Mouse (Mus musculus): ENCODE measurements around the gene Nrp2.

DNA sequence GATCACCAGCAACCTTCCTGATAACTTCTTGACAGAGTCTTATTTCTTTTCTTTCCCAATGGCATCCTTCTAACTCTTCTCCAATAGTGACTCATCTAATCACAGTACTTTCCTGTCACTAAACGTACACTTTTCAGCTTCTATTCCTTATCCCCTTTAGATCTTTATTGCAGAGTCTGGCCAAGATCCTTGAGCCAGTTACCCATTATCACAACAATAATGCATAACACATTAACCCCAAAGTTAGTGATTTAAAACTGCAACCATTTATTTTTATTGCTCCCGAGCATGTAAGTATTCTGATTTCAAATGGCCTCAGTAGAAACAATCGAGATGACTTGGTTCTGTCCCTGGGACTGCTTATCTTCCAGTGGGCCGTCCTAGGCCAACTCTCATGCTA, 150.9 kb downstream of the Nrp2 start:
- TF ChIP-seq CTCF (IDR thresholded peaks at IDR 0.05; ENCODE audit: low read depth, low read length) = no peak
- TF ChIP-seq POLR2A (IDR thresholded peaks at IDR 0.05; ENCODE audit: insufficient read depth, low read length) = no peak
